Mouse (Mus musculus) liver, embryonic 13.5 days (tissue): ENCODE measurements around the gene Ankrd13a. TPM values are rescaled to one million over a fixed set of nuclear protein-coding genes. Genes with fewer than 3 reads are reported as not detected.
A peak's percentile ranks its signal among the peaks of the same experiment; 100 is the strongest.

Experiments used
- ATAC-seq: fragments of 200-750 bp; cut with Nextera tagmentation; 2 replicates; pipeline ENCODE4 v1.8.0; 2017; ENCODE audit warnings: low read depth, mild to moderate bottlenecking, moderate number of reproducible peaks, moderate library complexity
- DNase-seq: peaks from one replicate; pipeline ENCODE4 v3.0.0; 2022
- H3K27ac ChIP-seq: fragments of 300-500 bp; sonication (generic); 2 replicates; pipeline ENCODE4 v1.5.1; 2015; ENCODE audit warnings: moderate library complexity, mild to moderate bottlenecking, inconsistent platforms
- H3K27me3 ChIP-seq: fragments of 300-500 bp; sonication (generic); 2 replicates; pipeline ENCODE4 v1.6.1; 2015; ENCODE audit warnings: mild to moderate bottlenecking, inconsistent platforms
- H3K36me3 ChIP-seq: fragments of 300-500 bp; sonication (generic); 2 replicates; pipeline ENCODE4 v1.6.1; 2015; ENCODE audit warnings: mild to moderate bottlenecking, inconsistent platforms
- H3K4me1 ChIP-seq: fragments of 300-500 bp; sonication (generic); replicated peaks from 2 replicates; pipeline ENCODE4 v1.6.1; 2015; ENCODE audit warnings: inconsistent platforms
- H3K4me2 ChIP-seq: fragments of 300-500 bp; sonication (generic); 2 replicates; pipeline ENCODE4 v1.6.1; 2015; ENCODE audit warnings: inconsistent platforms, mild to moderate bottlenecking, moderate library complexity
- H3K4me3 ChIP-seq: fragments of 300-500 bp; sonication (generic); replicated peaks from 2 replicates; pipeline ENCODE4 v1.5.1; 2015; ENCODE audit warnings: mild to moderate bottlenecking, inconsistent platforms
- H3K9ac ChIP-seq: fragments of 300-500 bp; sonication (generic); 2 replicates; pipeline ENCODE4 v1.6.1; 2015; ENCODE audit warnings: mild to moderate bottlenecking, inconsistent platforms
- H3K9me3 ChIP-seq: fragments of 300-500 bp; sonication (generic); replicated peaks from 2 replicates; pipeline ENCODE4 v1.6.1; 2016; ENCODE audit warnings: inconsistent platforms
- WGBS: fragments of 180-500 bp; shearing (Covaris S2); methylation state at CpG from one replicate; pipeline ENCODE4 v1.1.7; 2015; ENCODE audit not compliant: insufficient replicate concordance; 5-methylcytosine and 5-hydroxymethylcytosine counted together
- polyA plus RNA-seq: library from polyadenylated mRNA; unstranded; fragments of >200 nt; fragmentation: Nextera tagmentation; extraction: Ambion mirVana; gene quantifications from 2 replicates; pipeline ENCODE4 v1.2.1, GENCODE M21; 2015

Gene Ankrd13a
- polyA plus RNA-seq, 1 experiment from 2014 or later: 43.3 TPM

GRCm38 (mm10) chr5:114801841-114802240 is 27.4 kb downstream of the Ankrd13a start:
- H3K4me2 ChIP-seq: no peak overlapping the region
- ATAC-seq (no peak), DNase-seq (no peak)
- H3K4me3 ChIP-seq: no peak overlapping the region
- H3K4me1 ChIP-seq: peaks cover 52% of the 10 kb centered on the region
- no peaks in the 10 kb centered on the region for H3K27me3 ChIP-seq
- H3K36me3 ChIP-seq: peaks cover 98% of the 10 kb centered on the region
- H3K27ac ChIP-seq: no peak overlapping the region; the same call in 1 of the 2 replicates
- WGBS: 89% methylated on average over 6 of the region's 6 CpGs
- no peaks in the 10 kb centered on the region for H3K9me3 ChIP-seq
- H3K9ac ChIP-seq: no peak overlapping the region

- WGBS: 89% methylated on average over 13 of the region's 13 CpGs
- ATAC-seq: no peak
- H3K4me1 ChIP-seq: peaks cover 62% of the 10 kb centered on the region
Measured at GRCm38 (mm10) chr5:114803231-114803630, 28.8 kb downstream of the Ankrd13a start.

DNA sequence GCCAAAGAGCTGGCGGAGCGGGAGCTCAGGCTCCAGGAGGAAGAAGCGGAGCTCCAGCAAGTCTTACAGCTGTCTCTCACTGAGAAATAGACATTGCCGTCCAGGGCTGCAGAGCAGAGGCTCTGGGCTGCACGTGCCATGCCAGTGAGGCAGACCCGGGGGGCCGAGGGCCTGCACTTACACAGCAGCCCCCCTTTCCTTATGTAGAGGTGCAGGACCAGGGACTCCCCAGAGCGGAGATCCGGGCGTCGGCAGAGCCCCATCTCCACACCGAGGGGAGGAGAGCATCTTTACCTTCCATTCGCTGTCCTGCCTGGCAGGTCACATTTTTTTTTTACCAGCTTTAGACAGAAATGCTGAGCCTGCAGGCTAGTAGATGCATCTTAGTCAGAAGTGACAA is 29.9 kb downstream of the Ankrd13a start:
- no peak for DNase-seq
- no peaks in the 10 kb centered on the region for H3K9me3 ChIP-seq
- H3K9ac ChIP-seq: no peak overlapping the region
- ATAC-seq: no peak
- no peak overlapping the region for H3K27ac ChIP-seq
- peaks cover 73% of the 10 kb centered on the region for H3K36me3 ChIP-seq
- H3K27me3 ChIP-seq: no peaks in the 10 kb centered on the region
- WGBS: 88% methylated on average over 13 of the region's 13 CpGs
- H3K4me2 ChIP-seq: no peak overlapping the region
- no peak overlapping the region for H3K4me3 ChIP-seq
- peaks cover 73% of the 10 kb centered on the region for H3K4me1 ChIP-seq

More at GRCm38 (mm10) chr5:114803231-114803630, 28.8 kb downstream of the Ankrd13a start:
- H3K27me3 ChIP-seq: no peaks in the 10 kb centered on the region
- H3K9me3 ChIP-seq: no peaks in the 10 kb centered on the region
- no peak overlapping the region for H3K9ac ChIP-seq
- no peak for DNase-seq
- peaks cover 84% of the 10 kb centered on the region for H3K36me3 ChIP-seq
- no peak overlapping the region for H3K27ac ChIP-seq
- H3K4me3 ChIP-seq: no peak overlapping the region
- H3K4me2 ChIP-seq: no peak overlapping the region

DNA sequence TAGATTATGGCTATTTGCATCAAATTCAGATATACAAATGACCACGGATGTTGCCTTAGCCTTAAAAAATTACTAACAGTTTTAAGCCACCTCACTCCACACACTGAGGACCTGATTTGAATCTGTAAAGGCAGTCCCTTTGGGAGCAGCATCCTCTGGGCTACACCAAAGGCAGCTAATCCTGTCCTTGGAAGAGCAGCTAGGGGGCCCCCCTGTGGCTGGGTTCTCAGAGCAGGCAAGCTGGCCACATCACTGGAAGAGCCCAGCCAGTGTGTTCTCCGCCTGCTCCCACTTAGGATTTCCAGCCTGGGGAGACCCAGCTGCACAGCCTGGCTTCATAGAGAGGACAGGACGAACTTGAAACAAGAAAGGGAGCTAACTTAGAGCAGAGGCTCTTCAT is 30.5 kb downstream of the Ankrd13a start:
- H3K9ac ChIP-seq: no peak overlapping the region
- no peaks in the 10 kb centered on the region for H3K9me3 ChIP-seq
- no peak overlapping the region for H3K4me3 ChIP-seq
- H3K36me3 ChIP-seq: peaks cover 66% of the 10 kb centered on the region
- DNase-seq (no peak), ATAC-seq (no peak)
- no peaks in the 10 kb centered on the region for H3K27me3 ChIP-seq
- peaks cover 76% of the 10 kb centered on the region for H3K4me1 ChIP-seq
- no peak overlapping the region for H3K4me2 ChIP-seq
- WGBS: 62% methylated on average over 3 of the region's 3 CpGs
- H3K27ac ChIP-seq: no peak overlapping the region

DNA sequence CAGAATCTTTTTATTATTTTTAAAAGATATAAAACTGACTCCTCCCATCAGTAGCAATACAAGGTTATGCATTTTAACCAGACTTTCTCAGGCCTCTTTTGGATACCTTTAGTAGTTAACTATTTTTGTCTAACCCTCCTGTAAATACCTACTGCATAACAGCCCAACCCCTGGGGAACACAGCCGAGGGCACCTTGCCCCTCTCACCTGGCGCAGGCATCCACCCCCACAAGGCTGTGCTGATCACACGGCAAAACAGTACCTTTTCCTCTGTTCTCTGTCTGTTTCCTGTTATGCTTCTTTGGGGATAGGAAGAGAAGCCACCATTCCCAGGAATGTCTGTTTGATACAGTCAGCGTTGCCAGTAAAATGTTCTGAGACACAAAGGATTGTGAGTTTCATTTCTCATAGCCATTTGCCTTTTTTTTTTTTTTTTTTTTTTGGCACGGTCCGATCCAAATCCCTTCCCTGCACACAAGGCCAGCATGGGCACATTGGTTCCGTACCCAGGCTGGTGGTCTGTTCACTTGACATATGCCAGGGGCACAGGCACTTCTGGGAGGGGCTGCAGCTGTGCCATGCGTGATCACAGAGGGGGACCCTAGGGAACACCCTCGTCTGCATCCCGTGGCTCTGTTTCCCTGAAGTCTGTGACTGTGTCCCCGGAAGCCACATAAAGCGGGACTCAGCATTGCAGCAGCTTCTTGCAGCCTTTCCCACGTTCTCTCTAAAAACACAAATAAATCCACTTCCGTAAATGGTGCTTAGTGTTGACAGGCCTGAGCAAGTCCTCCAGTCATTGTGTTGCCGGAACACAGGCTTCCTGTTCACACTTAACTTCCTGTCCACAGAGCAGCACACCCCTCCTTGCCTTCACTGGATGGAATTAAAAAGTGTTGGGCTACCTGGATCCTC is 31.2 kb downstream of the Ankrd13a start:
- Histone ChIP-seq H3K4me3 (no peak overlapping the region), H3K27ac (peak overlapping the region; percentile 86), H3K27me3 (no peaks in the 10 kb centered on the region), H3K9me3 (no peaks in the 10 kb centered on the region), H3K4me2 (peak overlapping the region; percentile 60), H3K9ac (peak overlapping the region; percentile 60; the same call in 1 of the 2 replicates), H3K4me1 (peaks cover 76% of the 10 kb centered on the region), H3K36me3 (peaks cover 62% of the 10 kb centered on the region)
- no peak for ATAC-seq
- no peak for DNase-seq
- 50% methylated on average over 15 of the region's 15 CpGs for WGBS

- Histone ChIP-seq H3K4me2 (peak overlapping the region; percentile 60), H3K9me3 (no peaks in the 10 kb centered on the region), H3K4me3 (no peak overlapping the region), H3K27me3 (no peaks in the 10 kb centered on the region), H3K4me1 (peaks cover 76% of the 10 kb centered on the region), H3K27ac (peak overlapping the region; percentile 86), H3K9ac (peak overlapping the region; percentile 60), H3K36me3 (peaks cover 54% of the 10 kb centered on the region)
- no peak for DNase-seq
- ATAC-seq: no peak
- 48% methylated on average over 8 of the region's 8 CpGs for WGBS
Measured at GRCm38 (mm10) chr5:114806636-114807035, 32.2 kb downstream of the Ankrd13a start.

GRCm38 (mm10) chr5:114807063-114807462 is 32.6 kb downstream of the Ankrd13a start:
- no peaks in the 10 kb centered on the region for H3K9me3 ChIP-seq
- no peaks in the 10 kb centered on the region for H3K27me3 ChIP-seq
- peak overlapping the region; percentile 60 for H3K4me2 ChIP-seq
- H3K4me3 ChIP-seq: no peak overlapping the region; the same call in 1 of the 2 replicates
- H3K4me1 ChIP-seq: peaks cover 77% of the 10 kb centered on the region
- peak overlapping the region; percentile 86 for H3K27ac ChIP-seq
- no peak for DNase-seq
- peak overlapping the region; percentile 60 for H3K9ac ChIP-seq
- ATAC-seq: peak; percentile 72
- H3K36me3 ChIP-seq: peaks cover 49% of the 10 kb centered on the region
- 16% methylated on average over 9 of the region's 9 CpGs for WGBS

DNA sequence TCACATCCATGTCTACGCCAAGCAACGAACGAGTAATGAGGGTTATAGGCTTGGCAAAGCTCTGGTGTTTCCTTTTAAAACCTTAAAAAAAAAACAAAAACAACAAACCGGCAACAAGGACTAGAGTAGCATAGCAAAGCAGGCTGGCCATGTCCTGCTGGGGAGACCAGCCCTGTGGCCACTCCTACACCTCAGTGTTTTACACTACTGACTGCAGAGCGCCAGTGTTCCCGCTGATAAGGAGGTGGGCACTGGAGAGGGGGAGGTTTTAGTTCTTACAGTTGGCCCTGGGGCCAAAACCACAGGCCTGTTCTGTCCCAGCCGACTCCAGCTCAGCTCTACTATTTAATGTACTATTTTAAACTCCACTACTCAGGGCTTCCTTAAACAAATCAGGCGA is 33.0 kb downstream of the Ankrd13a start:
- H3K9me3 ChIP-seq: no peaks in the 10 kb centered on the region

GRCm38 (mm10) chr5:114807893-114808292 is 33.4 kb downstream of the Ankrd13a start:
- no peaks in the 10 kb centered on the region for H3K27me3 ChIP-seq
- ATAC-seq (no peak), DNase-seq (no peak)
- H3K4me1 ChIP-seq: peaks cover 85% of the 10 kb centered on the region
- peak overlapping the region; percentile 60 for H3K9ac ChIP-seq
- no peaks in the 10 kb centered on the region for H3K9me3 ChIP-seq
- 30% methylated on average over 6 of the region's 6 CpGs for WGBS
- peaks cover 41% of the 10 kb centered on the region for H3K36me3 ChIP-seq
- peak overlapping the region; percentile 86 for H3K27ac ChIP-seq
- peak overlapping the region; percentile 60 for H3K4me2 ChIP-seq
- H3K4me3 ChIP-seq: no peak overlapping the region

More for the DNA sequence above, 33.0 kb downstream of the Ankrd13a start:
- Histone ChIP-seq H3K4me1 (peaks cover 81% of the 10 kb centered on the region), H3K36me3 (peaks cover 45% of the 10 kb centered on the region), H3K27me3 (no peaks in the 10 kb centered on the region), H3K9ac (peak overlapping the region; percentile 60), H3K4me2 (peak overlapping the region; percentile 60), H3K27ac (peak overlapping the region; percentile 86), H3K4me3 (no peak overlapping the region; the same call in 1 of the 2 replicates)
- DNase-seq (peak; percentile 58), ATAC-seq (peak; percentile 86)
- 14% methylated on average over 8 of the region's 8 CpGs for whole genome bisulfite sequencing

- DNase-seq: no peak
- Histone ChIP-seq H3K27ac (peak overlapping the region; percentile 86), H3K4me3 (no peak overlapping the region), H3K9me3 (no peaks in the 10 kb centered on the region), H3K9ac (peak overlapping the region; percentile 60), H3K27me3 (no peaks in the 10 kb centered on the region), H3K36me3 (peaks cover 36% of the 10 kb centered on the region), H3K4me1 (peaks cover 89% of the 10 kb centered on the region), H3K4me2 (no peak overlapping the region)
- ATAC-seq: peak; percentile 58
- WGBS: 24% methylated on average over 8 of the region's 8 CpGs
Measured at GRCm38 (mm10) chr5:114808385-114808784, 33.9 kb downstream of the Ankrd13a start.

GRCm38 (mm10) chr5:114809181-114809756 is 34.8 kb downstream of the Ankrd13a start:
- no peak overlapping the region for H3K4me3 ChIP-seq
- no peaks in the 10 kb centered on the region for H3K9me3 ChIP-seq
- peaks cover 27% of the 10 kb centered on the region for H3K36me3 ChIP-seq
- whole genome bisulfite sequencing: 70% methylated on average over 10 of the region's 10 CpGs
- H3K4me1 ChIP-seq: peaks cover 91% of the 10 kb centered on the region
- no peaks in the 10 kb centered on the region for H3K27me3 ChIP-seq
- H3K4me2 ChIP-seq: no peak overlapping the region
- peak overlapping the region; percentile 65 for H3K27ac ChIP-seq
- DNase-seq (no peak), ATAC-seq (no peak)
- H3K9ac ChIP-seq: no peak overlapping the region
